In the genomic region with DNA sequence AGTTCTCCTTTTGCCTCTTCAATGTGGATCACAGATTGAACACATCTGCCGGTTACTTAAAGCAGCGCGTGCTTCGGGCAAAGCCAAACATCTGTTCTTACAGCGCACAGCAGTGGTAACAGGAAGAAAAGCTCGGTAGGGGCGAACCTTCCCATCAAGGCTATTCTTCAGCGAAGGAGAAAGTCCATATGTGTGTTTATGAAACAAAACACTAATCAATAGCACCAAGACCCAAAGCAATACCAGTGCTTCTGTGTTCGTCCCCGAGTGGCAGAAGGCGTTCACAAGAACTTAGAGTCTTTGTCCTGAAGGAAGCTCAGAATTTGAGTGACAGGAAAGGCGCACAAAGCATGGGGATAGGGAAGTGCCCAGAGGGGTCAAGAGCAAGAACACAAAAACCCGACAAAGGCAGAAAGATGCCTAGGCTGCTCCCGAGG, we compare ENCODE assay signal across 10 mouse cellular contexts. TPM values are rescaled to one million over a fixed set of nuclear protein-coding genes. Genes with fewer than 3 reads are reported as not detected.
DNase-seq lines count a peak whose midpoint lies in the region; ATAC-seq and TF ChIP-seq lines count a peak whose summit lies in the region.
"Had no signal": no experiment of that assay in that cellular context is flagged by ENCODE, and none has a peak within 500 bp of the region (broad histone marks: within the 10 kb centered on the region; RNA-seq: fewer than 3 reads in every experiment).

No protein-coding gene starts in this region.

- peak overlapping the region; percentile 44 for H3K4me2 ChIP-seq in hindbrain, embryonic 12.5 days (replicated peaks)
- peak overlapping the region; percentile 35 for H3K4me2 ChIP-seq in midbrain, embryonic 12.5 days (replicated peaks)
- H3K4me2 ChIP-seq: liver, embryonic 13.5 days had no signal

- H3K27ac ChIP-seq in embryonic facial prominence, embryonic 10.5 days (replicated peaks), result peak overlapping the region; percentile 76
- H3K27ac ChIP-seq in hindbrain, embryonic 12.5 days, result peak overlapping the region; percentile 48; the same call in 1 of the 2 replicates
- H3K27ac ChIP-seq in midbrain, embryonic 12.5 days (replicated peaks), result peak overlapping the region; percentile 30; the same call in 1 of the 2 replicates
- H3K27ac ChIP-seq: liver, embryonic 13.5 days had no signal

- 0 out of 2 replicates have a peak, but pooled peaks cover 4% of the 10 kb centered on the region for H3K9me3 ChIP-seq in embryonic facial prominence, embryonic 10.5 days
- no peaks in the 10 kb centered on the region for H3K9me3 ChIP-seq in hindbrain, embryonic 12.5 days (replicated peaks)
- H3K9me3 ChIP-seq in midbrain, embryonic 12.5 days, result no peaks in the 10 kb centered on the region

- H3K4me1 ChIP-seq in embryonic facial prominence, embryonic 10.5 days, result peaks cover 56% of the 10 kb centered on the region
- H3K4me1 ChIP-seq in hindbrain, embryonic 12.5 days, result peaks cover 47% of the 10 kb centered on the region
- peaks cover 23% of the 10 kb centered on the region for H3K4me1 ChIP-seq in midbrain, embryonic 12.5 days
- H3K4me1 ChIP-seq: liver, embryonic 13.5 days had no signal

- TF ChIP-seq POLR2A in brain, embryonic 14.5 days (IDR thresholded peaks at IDR 0.05; ENCODE audit: borderline replicate concordance, extremely low read depth, insufficient read depth, insufficient read length, poor library complexity, severe bottlenecking), result no peak

- peaks cover 20% of the 10 kb centered on the region for H3K36me3 ChIP-seq in embryonic facial prominence, embryonic 10.5 days (replicated peaks)
- H3K36me3 ChIP-seq in hindbrain, embryonic 12.5 days, result peaks cover 17% of the 10 kb centered on the region; the same call in 1 of the 2 replicates
- no peaks in the 10 kb centered on the region; the same call in 1 of the 2 replicates for H3K36me3 ChIP-seq in midbrain, embryonic 12.5 days

- peak; percentile 76 for DNase-seq in brain, embryonic 14.5 days (ENCODE audit: low read depth)
- peak; percentile 60 for DNase-seq in embryonic facial prominence, embryonic 10.5 days (ENCODE audit: low spot score)
- no peak for DNase-seq in spleen, adult 12 weeks (ENCODE audit: low spot score)
- DNase-seq in adrenal gland, postnatal 25 days, result no peak
- DNase-seq: adrenal gland, postnatal 36 days; gastrocnemius, postnatal 25 days; liver, embryonic 13.5 days had no signal

- peak overlapping the region; percentile 28; the same call in 1 of the 2 replicates for H3K4me3 ChIP-seq in embryonic facial prominence, embryonic 10.5 days
- H3K4me3 ChIP-seq in hindbrain, embryonic 12.5 days, result peak overlapping the region; percentile 10; the same call in 1 of the 2 replicates
- H3K4me3 ChIP-seq in midbrain, embryonic 12.5 days, result peak overlapping the region; percentile 5; the same call in 1 of the 2 replicates
- H3K4me3 ChIP-seq: liver, embryonic 13.5 days had no signal

- H3K9ac ChIP-seq in hindbrain, embryonic 12.5 days, result no peak overlapping the region
- H3K9ac ChIP-seq in midbrain, embryonic 12.5 days (replicated peaks), result no peak overlapping the region
- H3K9ac ChIP-seq: liver, embryonic 13.5 days had no signal

- no peak for TF ChIP-seq CTCF in brain, embryonic 14.5 days (IDR thresholded peaks at IDR 0.05; ENCODE audit: borderline replicate concordance, extremely low read depth, insufficient read depth, insufficient read length)

- H3K27me3 ChIP-seq in embryonic facial prominence, embryonic 10.5 days (replicated peaks; ENCODE audit: low read depth, poor library complexity, severe bottlenecking), result peaks cover 16% of the 10 kb centered on the region; the same call in 1 of the 2 replicates
- H3K27me3 ChIP-seq in hindbrain, embryonic 12.5 days, result 0 out of 2 replicates have a peak, but pooled peaks cover 3% of the 10 kb centered on the region
- H3K27me3 ChIP-seq in midbrain, embryonic 12.5 days, result 0 out of 2 replicates have a peak, but pooled peaks cover 6% of the 10 kb centered on the region

- 23% methylated on average over 14 of the region's 14 CpGs for WGBS in embryonic facial prominence, embryonic 10.5 days
- 18% methylated on average over 14 of the region's 14 CpGs for whole genome bisulfite sequencing in hindbrain, embryonic 12.5 days
- WGBS in midbrain, embryonic 12.5 days, result 30% methylated on average over 14 of the region's 14 CpGs

- no peak for ATAC-seq in hindbrain, embryonic 12.5 days (ENCODE audit: low FRiP score)
- ATAC-seq in midbrain, embryonic 12.5 days (ENCODE audit: low FRiP score, low read depth), result no peak
- ATAC-seq in erythroblast, adult 5-6 weeks (replicated peaks; ENCODE audit: low FRiP score, poor library complexity, severe bottlenecking), result no peak

RNA-seq across cellular contexts. Expression of a gene that starts 27.1 kb away (rescaled TPM):
- 5.4 and 7.8 TPM in 2 replicates for polyA plus RNA-seq in brain, embryonic 14.5 days (2012; rRNA removed)
- polyA plus RNA-seq in embryonic facial prominence, embryonic 10.5 days (2016; fragmentation: Nextera tagmentation; extraction: Ambion mirVana), result 7.5 and 9.2 TPM in 2 replicates
- polyA plus RNA-seq in hindbrain, embryonic 12.5 days (2016; fragmentation: Nextera tagmentation; extraction: Ambion mirVana), result 15.5 and 16.7 TPM in 2 replicates
- 7.4 and 10.5 TPM in 2 replicates for polyA plus RNA-seq in midbrain, embryonic 12.5 days (2016; fragmentation: Nextera tagmentation; extraction: Ambion mirVana)
- 7.6 and 10.0 TPM in 2 replicates for total RNA-seq in adrenal gland, postnatal 25 days (2021)
- 54.2 and 75.7 TPM in 2 replicates for total RNA-seq in erythroblast, adult 5-6 weeks (2015; ENCODE audit: low replicate concordance)
- 74.8 and 85.5 TPM in 2 replicates for total RNA-seq in erythroblast, adult 5-6 weeks (2017; ENCODE audit: low replicate concordance)

Comparison
In these comparisons a context has a peak if more than half of its experiments do, and no peak if none do; other contexts are left out.
1. DNase-seq: peak in brain, embryonic 14.5 days (single experiment) and embryonic facial prominence, embryonic 10.5 days (single experiment); none in spleen, adult 12 weeks (single experiment) and adrenal gland, postnatal 25 days (single experiment).
2. Peak in every context shown above with its lines, with median percentiles within 50 percentile points of each other: H3K27ac ChIP-seq and H3K4me3 ChIP-seq.